Mouse (Mus musculus): ENCODE measurements around the gene Igdcc4. TPM values are rescaled to one million over a fixed set of nuclear protein-coding genes. Genes with fewer than 3 reads are reported as not detected.

Gene Igdcc4
- total and polyA plus RNA-seq, 3 experiments: 0.22 TPM; not detected in 2

DNA sequence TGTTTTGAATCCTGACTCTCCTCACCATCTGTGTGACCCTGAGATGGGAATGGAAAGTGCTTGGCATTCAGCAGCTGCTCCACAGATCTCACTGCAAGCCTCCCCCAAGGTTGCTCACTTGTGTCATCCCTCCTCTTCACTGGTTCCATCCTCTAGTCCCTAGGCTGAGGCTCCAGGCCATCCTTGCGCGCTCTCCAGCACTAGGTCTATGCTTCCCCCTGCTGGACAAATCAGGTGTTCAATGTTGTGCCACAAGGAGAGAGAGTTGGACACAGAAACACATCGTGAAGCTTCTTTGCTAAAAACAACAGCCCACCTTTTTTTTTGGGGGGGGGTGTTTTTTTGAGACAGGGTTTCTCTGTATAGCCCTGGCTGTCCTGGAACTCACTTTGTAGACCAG lies 19.6 kb downstream of the Igdcc4 start:
- peaks cover 61% of the 10 kb centered on the region for H3K27me3 ChIP-seq (ENCODE audit: insufficient read depth, low read length)
- H3K4me1 ChIP-seq (ENCODE audit: insufficient read depth, low read depth, low read length): peaks cover 8% of the 10 kb centered on the region
- no peak overlapping the region for H3K4me3 ChIP-seq (ENCODE audit: low read depth, low read length)
- TF ChIP-seq TAL1 (conservative IDR thresholded peaks at IDR 0.05; ENCODE audit: low read depth, low read length) (no peak), CTCF (IDR thresholded peaks at IDR 0.05; ENCODE audit: low read depth, low read length) (peak; percentile 31; the same call in 1 of the 2 replicates), GATA2 (IDR thresholded peaks at IDR 0.05; ENCODE audit: borderline replicate concordance, low read depth, low read length) (no peak)
- no peaks in the 10 kb centered on the region for H3K9me3 ChIP-seq (replicated peaks)
- no peaks in the 10 kb centered on the region for H3K36me3 ChIP-seq (replicated peaks)
- ATAC-seq (ENCODE audit: extremely low read depth, insufficient number of reproducible peaks, low FRiP score, poor library complexity, severe bottlenecking) (no peak), DNase-seq (ENCODE audit: low spot score) (peak; percentile 58)

DNA sequence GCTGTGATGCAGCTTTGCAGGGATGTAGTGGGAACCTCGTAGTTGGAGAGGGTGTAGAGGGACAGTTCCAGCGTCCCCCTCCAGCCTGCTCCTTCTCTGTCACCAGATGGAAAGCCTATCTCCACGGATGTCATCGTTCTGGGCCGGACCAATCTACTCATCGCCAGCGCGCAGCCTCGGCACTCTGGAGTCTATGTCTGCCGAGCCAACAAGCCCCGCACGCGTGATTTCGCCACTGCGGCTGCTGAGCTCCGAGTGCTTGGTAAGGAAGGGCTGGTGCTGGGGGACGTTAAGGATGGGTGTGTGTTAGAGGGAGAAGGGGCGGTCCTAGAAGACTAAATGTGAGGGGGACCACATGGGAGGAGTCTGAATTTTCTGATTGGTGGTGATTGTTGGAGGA lies 21.3 kb downstream of the Igdcc4 start:
- ATAC-seq (ENCODE audit: extremely low read depth, insufficient number of reproducible peaks, low FRiP score, poor library complexity, severe bottlenecking): no peak
- Histone ChIP-seq H3K27me3 (ENCODE audit: insufficient read depth, low read length) (peaks cover 62% of the 10 kb centered on the region), H3K4me3 (ENCODE audit: low read depth, low read length) (no peak overlapping the region; the same call in 1 of the 2 replicates), H3K36me3 (replicated peaks) (no peaks in the 10 kb centered on the region), H3K9me3 (replicated peaks) (no peaks in the 10 kb centered on the region), H3K4me1 (ENCODE audit: insufficient read depth, low read depth, low read length) (peaks cover 8% of the 10 kb centered on the region)
- DNase-seq (ENCODE audit: low spot score): no peak
- TF ChIP-seq POLR2AphosphoS5 (IDR thresholded peaks at IDR 0.05; ENCODE audit: insufficient replicate concordance, low read depth, low read length) (no peak), GATA2 (IDR thresholded peaks at IDR 0.05; ENCODE audit: borderline replicate concordance, low read depth, low read length) (no peak), TAL1 (conservative IDR thresholded peaks at IDR 0.05; ENCODE audit: low read depth, low read length) (no peak), GATA1 (IDR thresholded peaks at IDR 0.05; ENCODE audit: borderline replicate concordance, low read length) (no peak), CTCF (IDR thresholded peaks at IDR 0.05; ENCODE audit: low read depth, low read length) (no peak)

DNA sequence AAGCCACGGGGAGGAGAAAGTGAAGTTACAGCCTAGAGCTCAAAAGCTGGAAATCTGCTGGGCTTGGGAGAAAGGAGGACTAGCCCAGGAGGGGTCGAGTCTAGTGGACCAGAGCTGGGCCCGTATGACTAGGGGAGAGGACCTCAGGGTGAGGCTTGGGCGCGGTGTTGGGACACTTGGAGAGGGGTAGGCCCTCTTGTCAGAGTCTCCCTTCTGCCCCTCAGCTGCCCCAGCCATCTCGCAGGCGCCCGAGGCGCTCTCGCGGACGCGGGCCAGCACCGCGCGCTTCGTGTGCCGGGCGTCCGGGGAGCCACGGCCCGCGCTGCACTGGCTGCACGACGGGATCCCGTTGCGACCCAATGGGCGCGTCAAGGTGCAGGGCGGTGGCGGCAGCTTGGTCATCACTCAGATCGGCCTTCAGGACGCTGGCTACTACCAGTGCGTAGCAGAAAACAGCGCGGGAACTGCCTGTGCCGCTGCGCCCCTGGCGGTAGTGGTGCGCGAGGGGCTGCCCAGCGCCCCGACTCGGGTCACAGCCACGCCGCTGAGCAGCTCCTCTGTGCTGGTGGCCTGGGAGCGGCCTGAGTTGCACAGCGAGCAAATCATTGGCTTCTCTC lies 22.4 kb downstream of the Igdcc4 start:
- H3K36me3 ChIP-seq (replicated peaks): no peaks in the 10 kb centered on the region
- ATAC-seq (ENCODE audit: extremely low read depth, insufficient number of reproducible peaks, low FRiP score, poor library complexity, severe bottlenecking) (no peak), DNase-seq (ENCODE audit: low spot score) (no peak)
- H3K27me3 ChIP-seq (ENCODE audit: insufficient read depth, low read length): peaks cover 58% of the 10 kb centered on the region
- no peaks in the 10 kb centered on the region for H3K9me3 ChIP-seq (replicated peaks)
- TF ChIP-seq POLR2AphosphoS5 (IDR thresholded peaks at IDR 0.05; ENCODE audit: insufficient replicate concordance, low read depth, low read length) (no peak), CTCF (IDR thresholded peaks at IDR 0.05; ENCODE audit: low read depth, low read length) (no peak), GATA2 (IDR thresholded peaks at IDR 0.05; ENCODE audit: borderline replicate concordance, low read depth, low read length) (no peak), GATA1 (IDR thresholded peaks at IDR 0.05; ENCODE audit: borderline replicate concordance, low read length) (no peak), TAL1 (conservative IDR thresholded peaks at IDR 0.05; ENCODE audit: low read depth, low read length) (no peak)
- H3K4me1 ChIP-seq (ENCODE audit: insufficient read depth, low read depth, low read length): peaks cover 5% of the 10 kb centered on the region
- H3K4me3 ChIP-seq (ENCODE audit: low read depth, low read length): no peak overlapping the region

- Histone ChIP-seq H3K36me3 (replicated peaks) (no peaks in the 10 kb centered on the region), H3K4me3 (ENCODE audit: low read depth, low read length) (no peak overlapping the region; the same call in 1 of the 2 replicates), H3K9me3 (replicated peaks) (no peaks in the 10 kb centered on the region), H3K27me3 (ENCODE audit: insufficient read depth, low read length) (peaks cover 65% of the 10 kb centered on the region), H3K4me1 (ENCODE audit: insufficient read depth, low read depth, low read length) (peaks cover 8% of the 10 kb centered on the region; the same call in 1 of the 2 replicates)
- TF ChIP-seq GATA2 (IDR thresholded peaks at IDR 0.05; ENCODE audit: borderline replicate concordance, low read depth, low read length): no peak
- TF ChIP-seq POLR2AphosphoS5 (IDR thresholded peaks at IDR 0.05; ENCODE audit: insufficient replicate concordance, low read depth, low read length): no peak
- TF ChIP-seq GATA1 (IDR thresholded peaks at IDR 0.05; ENCODE audit: borderline replicate concordance, low read length): no peak
- TF ChIP-seq CTCF (IDR thresholded peaks at IDR 0.05; ENCODE audit: low read depth, low read length): no peak
- TF ChIP-seq TAL1 (conservative IDR thresholded peaks at IDR 0.05; ENCODE audit: low read depth, low read length): no peak
- DNase-seq (ENCODE audit: low spot score) (no peak), ATAC-seq (ENCODE audit: extremely low read depth, insufficient number of reproducible peaks, low FRiP score, poor library complexity, severe bottlenecking) (no peak)
Measured at GRCm38 (mm10) chr9:65128123-65128815, 27.0 kb downstream of the Igdcc4 start.

- no peak for ATAC-seq (ENCODE audit: extremely low read depth, insufficient number of reproducible peaks, low FRiP score, poor library complexity, severe bottlenecking)
Measured at GRCm38 (mm10) chr9:65131717-65132116, 30.4 kb downstream of the Igdcc4 start.

DNA sequence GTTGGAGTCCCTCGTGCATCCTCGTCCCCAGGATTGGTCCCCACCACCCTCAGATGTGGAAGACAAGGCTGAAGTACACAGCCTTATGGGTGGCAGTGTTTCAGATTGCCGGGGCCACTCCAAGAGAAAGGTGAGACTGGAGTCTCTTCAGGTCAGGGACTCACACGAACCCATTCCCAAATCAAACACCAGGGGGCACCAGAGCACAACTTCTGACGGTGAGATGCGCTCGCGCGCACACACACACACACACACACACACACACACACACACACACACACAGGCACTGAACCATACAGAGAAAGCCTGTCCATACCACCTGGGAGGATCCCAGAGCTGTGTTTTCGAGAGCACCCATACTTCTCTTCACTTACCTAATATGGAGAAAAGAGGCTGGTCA lies 32.5 kb downstream of the Igdcc4 start:
- H3K9me3 ChIP-seq (replicated peaks): no peaks in the 10 kb centered on the region
- no peaks in the 10 kb centered on the region for H3K36me3 ChIP-seq (replicated peaks)
- TF ChIP-seq CTCF (IDR thresholded peaks at IDR 0.05; ENCODE audit: low read depth, low read length) (peak; percentile 43; the same call in 1 of the 2 replicates), GATA2 (IDR thresholded peaks at IDR 0.05; ENCODE audit: borderline replicate concordance, low read depth, low read length) (no peak), TAL1 (conservative IDR thresholded peaks at IDR 0.05; ENCODE audit: low read depth, low read length) (no peak)
- H3K27me3 ChIP-seq (ENCODE audit: insufficient read depth, low read length): peaks cover 55% of the 10 kb centered on the region
- no peak overlapping the region for H3K4me3 ChIP-seq (ENCODE audit: low read depth, low read length)
- peaks cover 6% of the 10 kb centered on the region; the same call in 1 of the 2 replicates for H3K4me1 ChIP-seq (ENCODE audit: insufficient read depth, low read depth, low read length)
- ATAC-seq (ENCODE audit: extremely low read depth, insufficient number of reproducible peaks, low FRiP score, poor library complexity, severe bottlenecking): no peak
- DNase-seq (ENCODE audit: low spot score): peak; percentile 47

More at GRCm38 (mm10) chr9:65131717-65132116, 30.4 kb downstream of the Igdcc4 start:
- Histone ChIP-seq H3K4me3 (ENCODE audit: low read depth, low read length) (no peak overlapping the region), H3K27me3 (ENCODE audit: insufficient read depth, low read length) (peaks cover 57% of the 10 kb centered on the region), H3K4me1 (ENCODE audit: insufficient read depth, low read depth, low read length) (peaks cover 11% of the 10 kb centered on the region; the same call in 1 of the 2 replicates), H3K36me3 (replicated peaks) (no peaks in the 10 kb centered on the region), H3K9me3 (replicated peaks) (no peaks in the 10 kb centered on the region)
- no peak for DNase-seq (ENCODE audit: low spot score)
- TF ChIP-seq TAL1 (conservative IDR thresholded peaks at IDR 0.05; ENCODE audit: low read depth, low read length) (no peak), GATA1 (IDR thresholded peaks at IDR 0.05; ENCODE audit: borderline replicate concordance, low read length) (no peak), POLR2AphosphoS5 (IDR thresholded peaks at IDR 0.05; ENCODE audit: insufficient replicate concordance, low read depth, low read length) (no peak), GATA2 (IDR thresholded peaks at IDR 0.05; ENCODE audit: borderline replicate concordance, low read depth, low read length) (no peak), CTCF (IDR thresholded peaks at IDR 0.05; ENCODE audit: low read depth, low read length) (no peak)
